Mouse (Mus musculus): ENCODE results near the gene Slc10a1.

DNA sequence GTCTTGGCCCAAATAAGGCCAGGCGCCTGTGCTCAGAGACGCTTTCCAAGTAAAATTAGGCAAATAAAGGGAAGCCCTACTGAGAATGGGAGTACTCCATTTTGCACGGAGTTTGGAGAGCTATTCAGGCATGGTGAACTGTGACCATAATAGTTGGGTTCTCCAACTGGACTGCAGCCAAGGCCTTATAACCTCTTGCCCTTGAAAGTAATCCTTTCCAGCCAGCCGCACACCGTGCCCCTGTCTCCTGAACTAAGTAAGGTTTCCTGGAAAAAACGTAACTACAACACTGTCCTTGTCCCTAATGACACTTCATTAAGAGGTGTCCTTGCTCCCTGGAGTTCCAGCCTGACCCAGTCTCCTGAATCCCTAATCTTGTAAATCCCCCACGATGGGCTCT is 42.6 kb downstream of the Slc10a1 start:
- no peak for TF ChIP-seq JUND (conservative IDR thresholded peaks at IDR 0.05; ENCODE audit: low read depth, low read length)
- TF ChIP-seq MYC (IDR thresholded peaks at IDR 0.05; ENCODE audit: low read depth, low read length): no peak
- no peak for TF ChIP-seq SIN3A (IDR thresholded peaks at IDR 0.05; ENCODE audit: low read length)
- TF ChIP-seq CTCF (conservative IDR thresholded peaks at IDR 0.05 in 1 of 2, IDR thresholded peaks at IDR 0.05 in 1 of 2; ENCODE audit: low read depth in 2 of 2, low read length in 2 of 2): no peak
- TF ChIP-seq GABPA (IDR thresholded peaks at IDR 0.05; ENCODE audit: insufficient replicate concordance, low read depth, low read length): no peak
- no peak for TF ChIP-seq E2F4 (IDR thresholded peaks at IDR 0.05; ENCODE audit: insufficient replicate concordance, low read depth, low read length)
- no peak for TF ChIP-seq EP300 (IDR thresholded peaks at IDR 0.05; ENCODE audit: low read length)
- no peak for TF ChIP-seq ETS1 (conservative IDR thresholded peaks at IDR 0.05; ENCODE audit: low read depth, low read length)
- no peak for TF ChIP-seq BHLHE40 (IDR thresholded peaks at IDR 0.05; ENCODE audit: low read depth, low read length)
- TF ChIP-seq ZNF384 (IDR thresholded peaks at IDR 0.05; ENCODE audit: low read depth, low read length): no peak
- no peak for TF ChIP-seq USF1 (IDR thresholded peaks at IDR 0.05; ENCODE audit: low read depth, low read length)
- TF ChIP-seq MAFK (IDR thresholded peaks at IDR 0.05; ENCODE audit: insufficient replicate concordance, low read length): no peak
- no peak for TF ChIP-seq UBTF (IDR thresholded peaks at IDR 0.05; ENCODE audit: low read depth, low read length)
